Mouse (Mus musculus) layer of hippocampus, adult 9-10 months (tissue): Measurements from ENCODE around the gene Tpra1.

Experiments
- DNase-seq: peaks from one replicate; pipeline ENCODE4 v3.0.0; 2022; ENCODE audit warnings: low spot score

Gene Tpra1

GRCm38 (mm10) chr6:88928026-88928425 lies 26.0 kb downstream of the Tpra1 start:
- DNase-seq, result no peak

DNA sequence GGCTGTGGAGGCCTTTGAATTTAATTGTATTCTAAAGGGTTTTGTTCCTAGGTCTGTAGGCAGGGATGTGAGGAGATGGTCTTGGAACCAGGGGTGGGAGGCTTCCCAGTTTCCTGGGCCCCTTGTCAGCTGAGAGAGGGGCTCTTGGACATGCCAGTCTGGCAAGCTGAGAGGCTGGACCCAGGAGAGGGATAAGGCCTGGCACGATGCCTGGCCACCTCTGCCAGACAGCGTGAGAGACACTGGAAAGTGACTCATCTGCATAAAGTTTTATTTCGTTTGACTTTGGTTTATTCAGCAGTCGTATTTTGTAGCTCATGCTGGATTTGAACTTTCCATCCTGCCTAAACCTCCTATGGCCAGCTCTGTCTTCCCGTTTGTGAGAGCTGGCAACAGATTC lies 26.5 kb downstream of the Tpra1 start:
- DNase-seq, result no peak

DNA sequence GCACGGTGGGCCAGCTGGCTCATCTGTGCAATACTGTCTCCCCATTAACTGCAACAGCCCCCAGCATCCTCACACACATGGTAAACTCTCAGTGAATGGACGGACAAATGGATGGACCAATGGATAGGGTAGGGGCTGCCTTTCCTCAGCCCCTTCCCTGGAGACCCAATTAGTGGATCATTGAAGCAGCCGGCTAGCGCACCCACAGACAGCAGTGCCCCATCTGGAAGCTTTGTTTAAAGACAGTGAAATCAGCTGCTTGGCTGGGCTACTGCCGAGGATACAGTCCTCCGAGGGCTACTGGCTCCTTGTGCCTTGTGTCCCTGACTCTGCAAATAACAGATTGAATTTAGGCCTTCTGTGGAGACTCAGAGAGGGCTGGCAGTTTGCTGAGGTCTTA lies 27.4 kb downstream of the Tpra1 start:
- no peak for DNase-seq

GRCm38 (mm10) chr6:88930049-88930448 lies 28.0 kb downstream of the Tpra1 start:
- DNase-seq, result no peak

- no peak for DNase-seq
Measured at GRCm38 (mm10) chr6:88931449-88931848, 29.4 kb downstream of the Tpra1 start.

DNA sequence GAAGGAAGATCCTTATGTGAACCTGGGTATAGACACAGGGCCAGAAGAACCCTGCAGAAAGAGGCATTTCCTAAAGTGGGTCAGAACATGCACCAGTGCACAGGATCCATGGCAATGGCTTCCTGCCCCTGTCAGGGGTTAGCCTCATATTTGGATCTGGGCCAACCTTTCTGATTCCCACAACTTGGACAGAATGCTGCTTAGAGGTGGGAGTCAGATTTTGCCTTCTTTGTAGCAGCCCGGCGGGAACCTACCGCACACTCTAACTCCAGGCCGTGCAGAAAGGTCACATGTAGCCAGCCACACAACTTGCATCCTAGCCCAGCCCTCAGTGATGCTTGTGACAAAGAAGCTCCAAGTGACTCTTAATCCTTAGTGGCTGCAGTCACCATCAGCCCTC lies 32.1 kb downstream of the Tpra1 start:
- DNase-seq, result no peak

DNA sequence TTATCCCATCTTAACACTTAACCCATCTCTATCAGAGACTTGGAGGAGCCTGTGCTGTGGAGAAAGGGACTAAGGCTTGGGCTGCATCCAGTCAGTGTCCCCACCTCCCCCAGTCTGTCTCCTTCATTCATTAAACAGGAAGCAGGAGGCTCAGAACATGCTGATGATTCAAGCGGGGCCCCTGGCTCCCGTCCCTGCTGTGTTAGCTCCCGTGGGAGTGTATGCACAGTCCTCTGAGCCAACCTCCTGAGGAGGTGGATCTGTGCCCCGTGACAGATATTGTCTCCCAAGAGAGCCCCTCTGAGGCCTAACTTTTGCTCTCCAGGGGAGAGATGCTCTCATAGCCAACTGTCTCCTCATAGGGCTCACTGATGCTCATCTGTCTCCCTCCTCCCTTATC lies 32.8 kb downstream of the Tpra1 start:
- no peak for DNase-seq

GRCm38 (mm10) chr6:88935735-88936276 lies 33.8 kb downstream of the Tpra1 start:
- DNase-seq, result no peak

DNA sequence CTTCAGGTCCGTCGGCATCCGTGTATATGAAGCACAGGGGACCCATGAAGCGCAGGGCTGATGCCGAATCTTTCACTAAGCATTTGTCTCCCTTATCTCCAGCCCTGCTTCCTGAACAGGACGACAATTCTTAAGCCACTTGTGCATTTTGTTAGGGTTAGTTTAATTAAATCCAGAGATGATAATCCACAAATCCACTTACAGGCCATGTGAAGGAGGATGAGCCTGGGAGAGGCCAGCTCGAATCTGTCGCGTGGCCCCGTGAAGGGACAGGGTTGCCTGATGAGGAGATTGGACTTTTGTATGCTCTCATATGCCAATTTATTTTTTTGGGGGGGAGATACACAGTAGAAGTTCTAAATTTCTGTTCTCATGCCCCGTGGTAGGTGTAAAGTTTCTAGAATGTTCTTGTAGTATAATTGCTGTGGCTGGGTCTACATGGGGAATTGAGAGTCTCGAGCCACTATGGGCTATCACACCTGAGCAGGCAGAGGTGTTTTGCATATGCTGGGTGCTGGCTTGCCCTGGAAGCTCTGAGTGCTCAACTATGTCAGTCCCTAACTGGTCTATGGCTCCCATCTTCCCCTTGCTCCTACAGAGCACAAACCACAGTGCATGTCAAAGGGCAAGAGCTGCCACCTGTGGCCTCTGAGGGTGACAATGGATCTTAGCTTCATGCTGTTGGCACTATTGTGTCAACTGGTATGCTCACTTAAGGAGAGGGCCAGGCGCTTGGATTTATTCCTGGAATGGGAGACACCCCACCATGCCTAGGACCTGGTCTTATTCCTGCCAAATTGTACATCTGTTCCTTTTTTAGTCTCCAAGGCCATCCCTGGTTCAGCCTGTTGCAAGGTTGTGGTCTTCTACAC lies 34.5 kb downstream of the Tpra1 start:
- DNase-seq, result no peak

GRCm38 (mm10) chr6:88937214-88937549 lies 35.1 kb downstream of the Tpra1 start:
- DNase-seq, result no peak

- DNase-seq, result no peak
Measured at GRCm38 (mm10) chr6:88937971-88938663, 36.1 kb downstream of the Tpra1 start.

DNA sequence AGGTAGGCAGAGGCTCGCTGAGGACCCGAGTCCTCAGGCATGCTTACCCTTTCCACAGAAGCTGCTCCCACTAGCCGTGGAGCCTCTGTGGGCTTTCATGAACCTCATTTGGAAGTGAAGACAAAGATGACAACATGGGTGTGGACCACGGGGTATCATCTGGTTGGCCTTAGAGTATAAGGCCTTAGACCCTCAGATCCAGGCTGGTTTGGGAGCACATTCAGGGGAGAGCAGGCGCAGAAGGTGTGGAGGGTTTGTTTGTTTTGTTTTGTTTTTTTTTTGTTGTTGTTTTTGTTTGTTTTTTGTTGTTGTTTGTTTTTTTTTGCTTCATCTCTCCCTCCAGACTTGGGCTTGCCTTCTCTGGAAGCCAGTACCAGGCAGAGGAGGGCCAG lies 36.6 kb downstream of the Tpra1 start:
- no peak for DNase-seq

GRCm38 (mm10) chr6:88939281-88940089 lies 37.4 kb downstream of the Tpra1 start:
- DNase-seq, result no peak

DNA sequence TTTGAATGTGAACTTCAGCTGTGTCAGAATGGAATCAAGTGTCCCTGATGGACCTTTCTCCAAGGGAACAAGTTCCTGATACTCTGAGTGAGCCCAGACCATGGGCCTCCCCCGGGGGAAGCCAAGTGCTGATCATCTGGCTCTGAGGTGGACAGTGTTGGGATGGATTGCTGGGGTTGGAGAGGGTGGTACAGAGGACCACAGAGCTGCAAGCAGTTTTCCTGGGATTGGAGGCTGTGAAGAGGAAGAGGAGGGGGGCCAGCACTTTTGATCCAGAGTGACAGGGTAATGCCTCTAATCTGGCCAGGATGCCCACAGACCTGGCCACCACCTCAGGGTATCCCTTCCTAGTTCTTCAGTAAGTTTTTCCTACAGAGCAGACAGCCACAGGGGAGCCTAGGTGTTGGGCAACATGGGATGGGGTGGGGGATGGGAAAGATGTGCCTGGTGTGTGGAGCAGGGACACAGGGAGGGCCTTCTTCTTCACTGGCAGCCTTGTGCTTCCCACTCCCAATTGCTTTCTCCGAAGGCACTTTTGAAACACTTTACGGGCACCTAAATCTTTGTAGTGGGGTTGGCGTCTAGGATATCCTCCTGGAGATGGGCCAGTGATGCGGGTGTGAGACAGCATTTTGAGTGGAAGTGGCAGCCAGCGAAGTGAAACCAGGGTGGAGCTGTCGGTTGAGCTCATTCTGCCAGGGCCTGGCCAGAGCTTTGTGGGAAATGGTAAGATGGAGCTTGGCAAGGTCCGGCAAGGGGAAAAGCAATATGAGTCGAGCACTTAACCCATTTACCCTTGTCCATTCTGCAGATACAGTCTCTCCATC lies 38.3 kb downstream of the Tpra1 start:
- no peak for DNase-seq

- DNase-seq, result no peak
Measured at GRCm38 (mm10) chr6:88941628-88942027, 39.6 kb downstream of the Tpra1 start.

- DNase-seq, result no peak
Measured at GRCm38 (mm10) chr6:88942595-88942994, 40.5 kb downstream of the Tpra1 start.

DNA sequence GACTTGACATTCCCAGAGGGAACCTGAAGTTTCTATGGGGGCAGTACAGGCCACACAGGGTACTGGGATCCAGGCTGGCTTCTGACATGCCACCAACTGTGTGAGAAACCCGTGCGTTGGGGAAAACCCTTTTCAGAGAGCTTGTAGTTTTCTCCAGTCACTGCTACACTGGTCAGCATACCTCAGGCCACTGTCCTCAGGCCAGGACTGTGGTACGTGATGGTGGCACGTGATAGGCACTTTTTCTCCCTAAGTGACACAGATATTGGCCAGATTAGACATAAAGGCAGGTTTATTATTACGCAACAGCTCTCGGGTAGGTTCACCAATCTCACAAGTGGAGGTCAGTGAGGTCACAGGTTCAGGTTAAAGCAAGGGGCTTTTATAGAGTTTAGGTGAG lies 41.6 kb downstream of the Tpra1 start:
- no peak for DNase-seq

DNA sequence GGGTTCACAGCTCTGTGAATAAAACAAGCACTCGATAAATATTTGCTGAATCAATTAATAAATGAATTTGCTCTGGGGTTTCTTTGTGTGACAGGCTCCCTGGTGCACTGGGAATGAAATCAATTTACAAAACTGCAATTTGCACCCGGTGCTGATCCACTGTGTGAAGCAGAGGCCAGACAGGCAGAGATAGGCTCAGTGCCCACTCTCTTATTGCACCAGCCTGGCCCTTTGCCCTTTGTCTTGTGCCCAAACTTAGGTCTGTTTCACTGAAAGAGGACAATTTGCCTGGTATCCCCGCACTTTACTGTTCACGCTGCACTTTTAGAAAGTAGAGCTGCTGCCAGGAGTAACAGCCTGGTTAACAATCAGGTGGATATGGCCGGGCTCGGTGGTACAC lies 44.4 kb downstream of the Tpra1 start:
- DNase-seq, result no peak

- no peak for DNase-seq
Measured at GRCm38 (mm10) chr6:88947771-88948170, 45.7 kb downstream of the Tpra1 start.

- DNase-seq, result no peak
Measured at GRCm38 (mm10) chr6:88956725-88957124, 54.7 kb downstream of the Tpra1 start.

DNA sequence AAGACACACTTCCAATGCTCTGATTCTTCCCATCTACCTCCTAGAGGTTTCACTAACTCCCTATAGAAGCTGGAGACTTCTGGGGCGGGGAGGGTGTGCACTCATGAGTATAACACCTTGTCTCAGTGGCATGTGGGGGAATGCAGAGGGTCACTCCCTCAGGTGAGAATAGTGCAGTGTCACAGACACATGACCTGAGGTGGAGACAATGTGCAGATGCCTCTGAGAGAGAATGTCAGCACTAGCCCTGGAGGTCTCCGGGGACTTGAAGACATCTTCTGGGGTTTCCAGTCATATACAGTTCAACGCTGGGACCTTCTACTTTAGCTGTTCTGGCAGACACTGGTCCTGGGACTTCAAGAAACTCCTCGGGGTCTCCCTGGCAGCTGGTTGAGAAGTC lies 55.3 kb downstream of the Tpra1 start:
- no peak for DNase-seq

DNA sequence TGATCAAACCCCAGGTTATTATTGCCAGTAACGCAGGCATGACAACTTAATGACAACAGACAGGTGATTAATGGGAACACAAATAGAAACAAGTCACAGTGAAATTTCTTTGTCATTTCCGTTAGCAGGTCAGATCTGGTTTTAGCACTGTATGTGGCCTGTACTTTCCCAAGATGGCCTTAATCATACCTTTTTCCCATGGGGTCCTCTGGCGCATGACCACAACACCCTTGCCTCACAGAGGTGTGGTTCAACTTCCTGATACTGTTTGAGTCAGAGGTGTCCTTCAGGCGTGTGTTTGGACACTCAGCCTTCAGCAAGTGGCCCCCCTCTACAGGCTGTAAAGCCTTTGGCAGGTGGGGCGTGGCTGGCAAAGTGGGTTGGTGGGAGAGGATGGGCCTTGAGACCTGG lies 55.8 kb downstream of the Tpra1 start:
- DNase-seq, result no peak
